Mouse (Mus musculus) macrophage (primary cell): ENCODE results near the gene Gm17720. TPM values are rescaled to one million over a fixed set of nuclear protein-coding genes. Genes with fewer than 3 reads are reported as not detected.
"Not testable (repeated sequence)": the region's sequence is repeated elsewhere in the genome, so short reads cannot be mapped to it uniquely, and the experiment has no call there.

Experiments used
- H3K27ac ChIP-seq: fragments of 350-480 bp; formaldehyde crosslinking; 2 replicates; pipeline ENCODE4 v1.9.0; 2021
- H3K36me3 ChIP-seq: fragments of 350-480 bp; formaldehyde crosslinking; 2 replicates; pipeline ENCODE4 v1.9.0; 2021; ENCODE audit errors: inconsistent target
- H3K4me3 ChIP-seq: fragments of 350-480 bp; formaldehyde crosslinking; 2 replicates; pipeline ENCODE4 v1.9.0; 2021; ENCODE audit errors: inconsistent target
- H3K79me2 ChIP-seq: fragments of 350-480 bp; formaldehyde crosslinking; 2 replicates; pipeline ENCODE4 v1.9.0; 2021; ENCODE audit errors: inconsistent target
- WGBS: methylation state at CpG from one replicate; pipeline ENCODE4 v1.1.7; 2026; ENCODE audit warnings: inconsistent platforms; ENCODE audit not compliant: missing documents; 5-methylcytosine and 5-hydroxymethylcytosine counted together
- polyA plus RNA-seq: library from polyadenylated mRNA; stranded (reverse); fragments of 250-400 nt; gene quantifications from 3 replicates; pipeline ENCODE4 v1.2.4, GENCODE M21; 2018; ENCODE audit warnings: inconsistent platforms

Gene Gm17720
- polyA plus RNA-seq, 1 experiment from 2014 or later, result not detected

DNA sequence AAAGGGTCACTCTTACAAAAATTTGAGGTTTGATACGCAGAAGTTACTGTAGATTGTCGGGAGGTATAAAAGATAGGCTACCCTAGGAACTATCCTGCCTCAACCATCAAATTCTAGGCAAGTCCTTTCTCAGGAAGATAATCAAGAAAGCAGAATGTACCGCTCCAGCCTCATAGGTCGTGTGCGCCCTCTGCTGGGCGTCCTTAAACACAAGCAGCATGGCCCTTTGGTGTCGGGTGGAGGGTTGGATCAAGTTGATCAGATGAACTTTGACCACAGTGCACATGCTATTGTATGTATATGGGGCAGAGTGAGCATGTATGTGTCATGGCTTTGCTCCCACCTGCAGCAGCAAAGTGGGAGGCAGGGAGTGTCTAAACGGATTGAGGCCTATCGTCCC, 31.0 kb downstream of the Gm17720 start:
- no peaks in the 10 kb centered on the region for H3K36me3 ChIP-seq
- no peak overlapping the region for H3K27ac ChIP-seq
- WGBS, result 19% methylated on average over 9 of the region's 9 CpGs
- no peak overlapping the region for H3K4me3 ChIP-seq
- H3K79me2 ChIP-seq, result no peaks in the 10 kb centered on the region

DNA sequence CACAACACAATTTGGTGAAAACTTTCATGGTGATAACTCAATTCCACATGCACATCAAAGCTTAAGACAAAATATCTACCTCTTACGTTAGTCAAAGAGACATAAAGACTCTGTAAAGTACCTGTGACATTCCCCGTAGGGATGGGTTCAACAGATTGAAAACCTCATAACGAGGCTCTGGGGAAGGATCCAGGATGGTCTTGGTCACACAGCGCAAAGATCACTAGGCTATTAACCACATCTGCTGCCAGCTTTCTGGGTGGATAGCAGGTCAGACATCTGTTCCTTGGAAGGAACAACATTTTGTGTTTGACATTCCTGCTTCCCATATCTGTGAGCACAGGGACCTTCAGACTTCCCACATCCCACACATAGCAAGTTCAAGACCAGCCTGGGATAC, 32.8 kb downstream of the Gm17720 start:
- 82% methylated on average over 4 of the region's 4 CpGs for WGBS
- Histone ChIP-seq H3K36me3 (no peaks in the 10 kb centered on the region), H3K4me3 (no peak overlapping the region), H3K79me2 (no peaks in the 10 kb centered on the region), H3K27ac (no peak overlapping the region)

DNA sequence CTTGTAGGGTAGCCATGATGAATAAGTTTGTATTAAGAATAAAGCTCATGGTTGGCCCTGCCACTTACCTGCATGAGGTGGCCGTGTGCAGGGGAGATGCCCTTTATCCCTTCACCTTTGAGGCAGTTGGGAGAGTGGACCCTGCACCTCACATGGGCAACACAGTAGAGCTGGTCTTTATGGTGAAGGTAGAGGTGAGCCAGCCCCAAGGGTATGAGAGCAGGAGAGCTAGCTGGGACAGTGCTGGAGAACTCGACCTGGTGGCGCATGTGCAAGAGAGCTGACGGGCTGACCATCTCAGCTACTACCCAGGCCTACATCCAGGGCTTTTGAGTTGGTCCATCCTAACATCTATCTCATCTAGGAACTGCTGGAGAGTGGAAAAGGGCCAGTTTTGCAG, 36.9 kb downstream of the Gm17720 start:
- Histone ChIP-seq H3K27ac (no peak overlapping the region), H3K4me3 (no peak overlapping the region), H3K79me2 (no peaks in the 10 kb centered on the region), H3K36me3 (no peaks in the 10 kb centered on the region)
- 100% methylated on average over 4 of the region's 4 CpGs for WGBS

DNA sequence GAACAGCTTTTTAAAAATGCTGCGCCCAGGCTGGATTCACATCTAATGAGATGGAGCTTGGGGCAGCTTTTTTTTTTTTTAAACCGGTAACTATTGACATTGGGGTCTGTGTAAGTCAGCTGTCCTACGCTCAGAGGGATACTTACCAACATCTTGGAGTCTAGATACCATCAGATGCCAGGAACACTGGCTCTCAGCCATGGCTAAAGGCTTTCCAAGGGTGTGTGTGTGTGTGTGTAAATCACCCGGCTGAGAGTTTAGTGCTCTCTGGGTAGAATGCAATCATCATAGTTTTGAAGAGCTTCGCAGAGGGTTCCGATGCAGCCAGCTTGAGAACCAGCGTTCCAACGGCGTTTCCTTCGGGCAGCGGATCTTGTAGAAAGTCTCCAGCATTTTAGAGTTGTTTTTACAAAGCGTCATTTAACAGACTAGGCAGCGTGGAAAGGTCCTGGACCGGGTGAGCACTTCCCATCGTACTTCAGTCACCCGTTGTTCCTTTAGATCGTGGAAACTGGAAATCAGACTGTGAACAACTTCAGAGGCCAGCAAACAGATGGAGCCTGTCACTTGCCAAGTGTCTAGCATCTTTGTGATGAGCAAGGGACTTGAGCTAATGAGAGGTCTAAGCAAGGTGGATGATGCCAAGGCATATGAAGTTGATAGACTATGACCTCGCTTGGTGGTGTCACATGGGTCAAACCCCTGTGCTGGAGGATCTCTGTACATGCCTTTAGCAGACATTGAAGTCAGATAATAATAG, 37.8 kb downstream of the Gm17720 start:
- Histone ChIP-seq H3K79me2 (no peaks in the 10 kb centered on the region), H3K4me3 (no peak overlapping the region), H3K36me3 (no peaks in the 10 kb centered on the region), H3K27ac (no peak overlapping the region)
- 94% methylated on average over 18 of the region's 18 CpGs for WGBS

DNA sequence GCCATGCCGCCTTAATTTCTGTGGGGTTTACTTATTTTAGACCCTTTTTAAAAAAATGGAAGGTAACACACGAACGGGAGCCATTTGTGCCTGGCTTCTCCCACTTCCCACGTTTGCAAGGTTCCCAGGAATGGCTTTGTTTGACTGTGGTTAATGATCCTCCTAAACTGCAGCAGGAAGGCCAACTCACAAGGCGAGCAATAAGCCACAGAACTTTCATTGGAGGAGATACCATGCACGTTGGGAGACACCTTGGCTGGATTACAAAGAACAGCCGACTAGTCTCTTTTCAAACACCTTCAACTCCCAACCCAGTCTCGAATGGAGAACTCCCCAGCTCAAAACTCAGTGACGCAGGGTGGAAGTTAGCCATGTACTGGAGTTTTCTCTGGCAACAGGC, 38.4 kb downstream of the Gm17720 start:
- Histone ChIP-seq H3K27ac (no peak overlapping the region), H3K36me3 (no peaks in the 10 kb centered on the region), H3K79me2 (no peaks in the 10 kb centered on the region), H3K4me3 (no peak overlapping the region)
- whole genome bisulfite sequencing, result 77% methylated on average over 9 of the region's 9 CpGs

DNA sequence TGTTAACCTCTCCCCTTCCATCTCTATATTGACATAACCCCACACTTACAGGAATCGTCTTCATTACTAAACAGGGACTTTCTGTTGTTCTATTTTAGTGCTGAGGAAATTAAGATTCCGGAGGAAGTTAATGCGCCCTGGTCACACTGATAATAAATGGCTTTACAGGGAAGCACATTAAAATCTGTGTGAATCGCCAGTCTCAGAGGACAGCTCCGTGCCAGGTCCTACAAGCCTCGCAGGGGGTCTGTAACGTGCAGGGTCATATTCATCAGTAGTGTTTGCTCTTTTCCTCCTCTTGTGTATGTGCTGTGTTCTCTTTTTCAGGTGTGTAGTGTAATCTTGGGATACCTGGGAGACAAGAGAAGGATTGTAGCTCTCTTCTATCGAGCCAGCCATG, 44.3 kb downstream of the Gm17720 start:
- H3K4me3 ChIP-seq, result no peak overlapping the region
- no peaks in the 10 kb centered on the region for H3K79me2 ChIP-seq
- H3K36me3 ChIP-seq, result no peaks in the 10 kb centered on the region
- H3K27ac ChIP-seq, result no peak overlapping the region
- WGBS, result 75% methylated on average over 8 of the region's 8 CpGs

DNA sequence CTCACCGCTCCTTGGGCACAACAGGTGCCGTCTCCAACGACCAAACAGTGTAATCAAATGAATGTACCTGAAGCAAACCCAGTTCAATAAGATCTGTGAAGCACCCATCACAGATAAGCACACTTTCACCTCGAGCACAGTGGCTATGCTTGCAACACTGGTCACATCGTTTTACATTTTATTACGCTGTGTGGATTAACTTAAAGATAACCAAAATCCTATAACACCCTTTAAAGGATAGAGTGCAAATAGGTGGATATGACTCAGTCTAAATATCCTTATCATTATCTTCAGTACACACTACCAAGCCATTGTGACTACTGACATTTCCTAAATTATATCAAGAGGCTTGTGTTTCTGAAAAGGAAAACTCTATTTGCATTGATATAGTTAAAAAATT, 51.3 kb downstream of the Gm17720 start:
- Histone ChIP-seq H3K79me2 (no peaks in the 10 kb centered on the region), H3K4me3 (no peak overlapping the region), H3K36me3 (no peaks in the 10 kb centered on the region), H3K27ac (no peak overlapping the region)
- WGBS, result 75% methylated on average over 4 of the region's 6 CpGs

DNA sequence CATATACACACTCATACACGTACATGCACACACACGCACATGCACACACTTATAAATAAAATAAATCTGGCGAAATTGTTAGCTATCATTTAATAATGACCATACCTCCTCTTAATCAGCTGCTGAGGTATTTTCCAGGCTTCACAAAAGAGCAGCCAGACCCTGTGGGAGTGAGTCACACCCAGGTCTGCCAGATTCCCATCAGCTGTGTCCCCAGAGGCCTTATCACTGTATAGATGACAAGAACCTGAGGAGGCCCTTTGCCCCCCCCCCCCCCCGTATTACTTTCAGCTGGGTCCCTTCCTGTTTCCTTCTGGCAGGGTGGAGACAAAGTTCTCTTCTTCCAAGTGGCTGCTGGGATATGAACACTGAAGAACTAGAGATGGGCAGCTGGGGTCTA, 62.0 kb downstream of the Gm17720 start:
- Histone ChIP-seq H3K36me3 (no peaks in the 10 kb centered on the region), H3K27ac (no peak overlapping the region), H3K79me2 (no peaks in the 10 kb centered on the region), H3K4me3 (no peak overlapping the region)
- WGBS, result 88% methylated on average over 3 of the region's 4 CpGs

DNA sequence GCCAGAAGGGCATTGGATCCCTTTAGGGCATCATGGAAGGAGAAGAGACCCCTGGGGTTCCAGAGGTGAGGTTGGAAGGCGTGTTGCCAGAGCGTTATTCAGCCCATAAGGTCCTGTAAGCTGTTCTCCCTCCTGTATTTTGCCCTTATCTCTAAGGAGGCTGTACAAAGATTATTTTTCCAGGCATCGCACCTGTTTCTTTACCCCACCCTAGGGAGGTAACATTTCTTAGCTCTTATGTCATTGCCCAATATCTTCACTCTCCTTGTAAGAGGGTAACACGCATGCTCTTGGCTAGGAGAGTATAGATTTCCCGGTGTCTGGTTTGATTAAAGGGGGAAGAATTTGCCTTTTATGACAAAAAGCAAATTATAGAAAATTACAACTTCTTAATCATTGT, 62.9 kb downstream of the Gm17720 start, which contains the start of gene Chst4:
Gene Chst4, minus strand, starts transcription at position 82 of the 400 bp plus-strand sequence.
- Histone ChIP-seq H3K4me3 (no peak within 1 kb of the TSS), H3K36me3 (no peaks in the 10 kb centered on the region), H3K79me2 (no peaks in the 10 kb centered on the region), H3K27ac (no peak within 1 kb of the TSS)
- WGBS, result 94% methylated on average over 5 of the region's 5 CpGs

DNA sequence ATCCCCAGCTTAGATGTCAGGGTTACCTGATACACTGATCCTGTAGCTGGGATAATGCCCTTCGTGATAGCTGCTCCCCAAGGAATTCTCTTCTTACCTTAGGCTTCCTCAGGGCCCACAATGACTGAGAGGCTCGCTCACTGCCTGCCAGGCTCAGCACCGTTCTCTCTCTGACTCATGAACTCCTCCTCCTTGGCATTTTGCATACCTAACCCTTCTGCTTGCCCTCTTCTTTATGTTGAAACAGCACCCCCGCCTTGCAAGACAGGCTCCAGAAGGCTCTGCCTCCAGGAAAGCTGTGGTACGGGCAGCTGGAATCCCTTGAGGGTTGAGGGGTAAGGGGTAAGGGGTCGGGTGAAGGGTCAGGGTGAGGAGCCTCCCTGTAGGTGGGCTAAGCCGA, 63.3 kb downstream of the Gm17720 start:
- Histone ChIP-seq H3K36me3 (no peaks in the 10 kb centered on the region), H3K79me2 (no peaks in the 10 kb centered on the region), H3K27ac (no peak overlapping the region), H3K4me3 (no peak overlapping the region)
- 80% methylated on average over 7 of the region's 7 CpGs for WGBS

DNA sequence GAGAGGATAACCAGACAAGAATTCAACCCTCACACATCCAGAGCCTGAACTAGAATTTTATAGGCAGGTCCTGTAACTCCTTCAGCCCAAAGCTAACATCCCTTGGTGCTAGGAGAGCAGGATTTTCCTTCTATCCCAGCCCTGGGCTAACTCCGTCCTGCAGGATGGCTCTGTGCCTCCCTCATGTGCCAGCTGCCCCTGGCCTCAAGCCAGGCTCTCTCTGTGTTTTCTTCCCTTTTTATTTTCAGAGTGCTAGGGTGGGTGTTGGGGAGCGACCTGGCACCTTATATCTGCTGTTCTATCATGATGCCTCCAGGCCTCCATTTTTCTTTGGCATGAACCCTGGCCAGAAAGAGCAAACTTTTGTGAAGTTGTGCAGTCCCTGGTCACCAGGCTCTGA, 66.4 kb downstream of the Gm17720 start:
- H3K79me2 ChIP-seq, result no peaks in the 10 kb centered on the region
- H3K27ac ChIP-seq, result no peak overlapping the region
- no peaks in the 10 kb centered on the region for H3K36me3 ChIP-seq
- H3K4me3 ChIP-seq, result no peak overlapping the region
- 47% methylated on average over 2 of the region's 2 CpGs for WGBS

DNA sequence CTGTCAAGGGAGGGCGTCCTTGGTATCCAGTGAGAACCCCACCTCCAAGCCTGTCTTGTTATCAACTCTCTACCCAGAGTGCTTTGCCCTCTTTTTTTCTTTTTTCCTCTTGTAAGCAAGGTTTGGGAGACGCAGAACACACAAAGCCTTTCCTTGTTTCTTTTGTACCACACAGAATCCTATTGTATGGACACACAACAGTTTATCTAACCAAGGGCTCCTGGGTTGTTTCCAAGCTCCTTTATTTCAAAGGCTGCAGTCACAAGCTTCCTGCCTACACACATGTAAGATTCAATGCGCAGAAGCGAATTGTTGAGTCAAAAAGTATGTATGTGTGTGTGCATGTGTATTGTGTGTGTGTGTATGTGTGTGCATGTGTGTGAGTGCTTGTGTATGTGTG, 68.2 kb downstream of the Gm17720 start:
- no peaks in the 10 kb centered on the region for H3K79me2 ChIP-seq
- H3K36me3 ChIP-seq, result no peaks in the 10 kb centered on the region
- no peak overlapping the region for H3K4me3 ChIP-seq
- WGBS, result 90% methylated on average over 4 of the region's 4 CpGs
- no peak overlapping the region for H3K27ac ChIP-seq

DNA sequence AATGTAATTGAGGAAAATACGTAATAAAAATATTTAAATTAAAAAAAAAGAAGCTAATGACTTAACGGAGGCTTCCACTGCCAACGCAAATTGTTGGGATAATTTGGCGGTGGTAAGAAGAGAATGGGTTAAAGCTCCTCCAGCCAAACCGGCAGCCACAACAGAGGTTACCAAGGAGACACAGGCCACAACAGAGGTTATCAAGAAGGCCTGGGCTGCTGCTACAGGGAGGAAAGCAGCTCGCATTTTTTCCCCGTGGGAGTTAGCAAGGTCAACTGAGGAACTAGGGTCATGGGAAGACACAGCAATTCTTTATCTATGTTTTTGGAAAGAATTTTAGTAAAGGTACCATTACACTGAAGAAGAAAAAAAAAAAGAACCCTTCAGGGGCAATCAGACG, 68.8 kb downstream of the Gm17720 start:
- 57% methylated on average over 8 of the region's 8 CpGs for WGBS
- H3K27ac ChIP-seq, H3K4me3 ChIP-seq, H3K79me2 ChIP-seq, H3K36me3 ChIP-seq: not testable (repeated sequence)
